Mouse (Mus musculus): Measurements from ENCODE around the gene Irx5. TPM values are rescaled to one million over a fixed set of nuclear protein-coding genes. Genes with fewer than 3 reads are reported as not detected.

The Irx5 gene
- polyA plus RNA-seq, 1 experiment from 2014 or later, result 7.7 TPM

- H3K36me3 ChIP-seq, result no peaks in the 10 kb centered on the region
- H3K9me3 ChIP-seq (replicated peaks), result no peaks in the 10 kb centered on the region
- peak overlapping the region; percentile 50 for H3K4me2 ChIP-seq
- WGBS, result 20% methylated on average over 25 of the region's 25 CpGs
- H3K4me3 ChIP-seq, result peak overlapping the region; percentile 24
- peaks cover 85% of the 10 kb centered on the region for H3K27me3 ChIP-seq
- peaks cover 49% of the 10 kb centered on the region for H3K4me1 ChIP-seq (replicated peaks)
- H3K9ac ChIP-seq, result peak overlapping the region; percentile 24; the same call in 1 of the 2 replicates
- H3K27ac ChIP-seq, result peak overlapping the region; percentile 1; the same call in 1 of the 2 replicates
- ATAC-seq (replicated peaks; ENCODE audit: insufficient number of reproducible peaks, insufficient read depth, low FRiP score, low read depth), result no peak
Observed at GRCm38 (mm10) chr8:92361546-92362351, 4.3 kb downstream of the Irx5 start.

- 16% methylated on average over 15 of the region's 15 CpGs for WGBS
- peak overlapping the region; percentile 50 for H3K4me2 ChIP-seq
- H3K36me3 ChIP-seq, result no peaks in the 10 kb centered on the region
- H3K4me1 ChIP-seq (replicated peaks), result peaks cover 46% of the 10 kb centered on the region
- peaks cover 86% of the 10 kb centered on the region for H3K27me3 ChIP-seq
- H3K4me3 ChIP-seq, result peak overlapping the region; percentile 24
- H3K9ac ChIP-seq, result no peak overlapping the region
- peak overlapping the region; percentile 1; the same call in 1 of the 2 replicates for H3K27ac ChIP-seq
- H3K9me3 ChIP-seq (replicated peaks), result no peaks in the 10 kb centered on the region
- no peak for ATAC-seq (replicated peaks; ENCODE audit: insufficient number of reproducible peaks, insufficient read depth, low FRiP score, low read depth)
Observed at GRCm38 (mm10) chr8:92362396-92363115, 5.1 kb downstream of the Irx5 start.

- Histone ChIP-seq H3K36me3 (no peaks in the 10 kb centered on the region), H3K27ac (no peak overlapping the region), H3K4me3 (peak overlapping the region; percentile 32), H3K9ac (peak overlapping the region; percentile 18; the same call in 1 of the 2 replicates), H3K4me2 (peak overlapping the region; percentile 50), H3K27me3 (peaks cover 89% of the 10 kb centered on the region), H3K9me3 (replicated peaks) (no peaks in the 10 kb centered on the region), H3K4me1 (replicated peaks) (peaks cover 37% of the 10 kb centered on the region)
- 10% methylated on average over 45 of the region's 45 CpGs for WGBS
- no peak for ATAC-seq (replicated peaks; ENCODE audit: insufficient number of reproducible peaks, insufficient read depth, low FRiP score, low read depth)
Observed at GRCm38 (mm10) chr8:92363217-92364147, 6.1 kb downstream of the Irx5 start.

GRCm38 (mm10) chr8:92364148-92364775, 6.8 kb downstream of the Irx5 start:
- 16% methylated on average over 20 of the region's 20 CpGs for WGBS
- Histone ChIP-seq H3K4me2 (peak overlapping the region; percentile 50), H3K9me3 (replicated peaks) (no peaks in the 10 kb centered on the region), H3K4me1 (replicated peaks) (peaks cover 44% of the 10 kb centered on the region), H3K27me3 (peaks cover 93% of the 10 kb centered on the region), H3K27ac (no peak overlapping the region), H3K4me3 (peak overlapping the region; percentile 32), H3K9ac (0 out of 2 replicates have a peak overlapping the region, but pooled peaks have one; percentile 18), H3K36me3 (no peaks in the 10 kb centered on the region)
- no peak for ATAC-seq (replicated peaks; ENCODE audit: insufficient number of reproducible peaks, insufficient read depth, low FRiP score, low read depth)

GRCm38 (mm10) chr8:92364776-92365240, 7.4 kb downstream of the Irx5 start:
- Histone ChIP-seq H3K9me3 (replicated peaks) (no peaks in the 10 kb centered on the region), H3K4me2 (peak overlapping the region; percentile 50; the same call in 1 of the 2 replicates), H3K9ac (no peak overlapping the region), H3K27ac (no peak overlapping the region), H3K36me3 (no peaks in the 10 kb centered on the region), H3K4me1 (replicated peaks) (peaks cover 40% of the 10 kb centered on the region), H3K27me3 (peaks cover 92% of the 10 kb centered on the region), H3K4me3 (peak overlapping the region; percentile 32; the same call in 1 of the 2 replicates)
- WGBS, result 29% methylated on average over 20 of the region's 20 CpGs
- ATAC-seq (replicated peaks; ENCODE audit: insufficient number of reproducible peaks, insufficient read depth, low FRiP score, low read depth), result no peak

GRCm38 (mm10) chr8:92365241-92365943, 8.0 kb downstream of the Irx5 start:
- ATAC-seq (replicated peaks; ENCODE audit: insufficient number of reproducible peaks, insufficient read depth, low FRiP score, low read depth), result no peak
- H3K27ac ChIP-seq, result no peak overlapping the region
- H3K9me3 ChIP-seq (replicated peaks), result no peaks in the 10 kb centered on the region
- H3K4me2 ChIP-seq, result peak overlapping the region; percentile 35
- peaks cover 37% of the 10 kb centered on the region for H3K4me1 ChIP-seq (replicated peaks)
- no peak overlapping the region for H3K9ac ChIP-seq
- no peaks in the 10 kb centered on the region for H3K36me3 ChIP-seq
- 11% methylated on average over 36 of the region's 36 CpGs for WGBS
- peaks cover 91% of the 10 kb centered on the region for H3K27me3 ChIP-seq
- peak overlapping the region; percentile 11; the same call in 1 of the 2 replicates for H3K4me3 ChIP-seq

- H3K9ac ChIP-seq, result no peak overlapping the region
- ATAC-seq (replicated peaks; ENCODE audit: insufficient number of reproducible peaks, insufficient read depth, low FRiP score, low read depth), result no peak
Observed at GRCm38 (mm10) chr8:92365944-92366735, 8.7 kb downstream of the Irx5 start.

GRCm38 (mm10) chr8:92366736-92367267, 9.4 kb downstream of the Irx5 start:
- Histone ChIP-seq H3K4me3 (peak overlapping the region; percentile 12; the same call in 1 of the 2 replicates), H3K4me2 (peak overlapping the region; percentile 3; the same call in 1 of the 2 replicates), H3K4me1 (replicated peaks) (peaks cover 35% of the 10 kb centered on the region), H3K27me3 (peaks cover 81% of the 10 kb centered on the region), H3K36me3 (no peaks in the 10 kb centered on the region), H3K27ac (no peak overlapping the region), H3K9ac (no peak overlapping the region), H3K9me3 (replicated peaks) (no peaks in the 10 kb centered on the region)
- WGBS, result 17% methylated on average over 20 of the region's 20 CpGs
- no peak for ATAC-seq (replicated peaks; ENCODE audit: insufficient number of reproducible peaks, insufficient read depth, low FRiP score, low read depth)

More at GRCm38 (mm10) chr8:92365944-92366735, 8.7 kb downstream of the Irx5 start:
- 20% methylated on average over 26 of the region's 26 CpGs for WGBS
- Histone ChIP-seq H3K9me3 (replicated peaks) (no peaks in the 10 kb centered on the region), H3K27ac (no peak overlapping the region), H3K4me2 (peak overlapping the region; percentile 35), H3K27me3 (peaks cover 87% of the 10 kb centered on the region), H3K4me3 (peak overlapping the region; percentile 12; the same call in 1 of the 2 replicates), H3K4me1 (replicated peaks) (peaks cover 35% of the 10 kb centered on the region), H3K36me3 (no peaks in the 10 kb centered on the region)

- Histone ChIP-seq H3K4me1 (replicated peaks) (no peaks in the 10 kb centered on the region), H3K27ac (no peak overlapping the region), H3K4me3 (no peak overlapping the region), H3K9me3 (replicated peaks) (no peaks in the 10 kb centered on the region), H3K27me3 (peaks cover 17% of the 10 kb centered on the region), H3K36me3 (no peaks in the 10 kb centered on the region), H3K4me2 (no peak overlapping the region), H3K9ac (no peak overlapping the region)
- no peak for ATAC-seq (replicated peaks; ENCODE audit: insufficient number of reproducible peaks, insufficient read depth, low FRiP score, low read depth)
- WGBS, result 38% methylated on average over 6 of the region's 6 CpGs
Observed at GRCm38 (mm10) chr8:92379524-92379923, 22.1 kb downstream of the Irx5 start.

All from heart, embryonic 15.5 days (tissue).